Mouse (Mus musculus) hindbrain, embryonic 16.5 days (tissue): ENCODE data around the gene Adamts15. TPM values are rescaled to one million over a fixed set of nuclear protein-coding genes. Genes with fewer than 3 reads are reported as not detected.

Experiments used
- ATAC-seq: fragments of 200-750 bp; cut with Nextera tagmentation; 2 replicates; pipeline ENCODE4 v1.8.0; 2017; ENCODE audit warnings: moderate TSS enrichment, moderate library complexity
- H3K27ac ChIP-seq: fragments of 300-500 bp; sonication (generic); 2 replicates; pipeline ENCODE4 v1.5.1; 2014; ENCODE audit warnings: low read depth, mild to moderate bottlenecking, control low read depth, low read length, moderate library complexity
- H3K27me3 ChIP-seq: fragments of 300-500 bp; sonication (generic); replicated peaks from 2 replicates; pipeline ENCODE4 v1.6.1; 2014; ENCODE audit warnings: low read length; ENCODE audit not compliant: control insufficient read depth, insufficient read depth
- H3K36me3 ChIP-seq: fragments of 300-500 bp; sonication (generic); 2 replicates; pipeline ENCODE4 v1.6.1; 2014; ENCODE audit warnings: mild to moderate bottlenecking, low read length, moderate library complexity, mixed read lengths; ENCODE audit not compliant: control insufficient read depth, insufficient read depth
- H3K4me1 ChIP-seq: fragments of 300-500 bp; sonication (generic); 2 replicates; pipeline ENCODE4 v1.6.1; 2014; ENCODE audit warnings: low read depth, low read length; ENCODE audit not compliant: control insufficient read depth, insufficient read depth
- H3K4me2 ChIP-seq: fragments of 300-500 bp; sonication (generic); 2 replicates; pipeline ENCODE4 v1.6.1; 2014; ENCODE audit warnings: mild to moderate bottlenecking, low read length, control low read depth, moderate library complexity
- H3K4me3 ChIP-seq: fragments of 300-500 bp; sonication (generic); 2 replicates; pipeline ENCODE4 v1.5.1; 2014; ENCODE audit warnings: mild to moderate bottlenecking, low read length, control low read depth, moderate library complexity
- H3K9ac ChIP-seq: fragments of 300-500 bp; sonication (generic); 2 replicates; pipeline ENCODE4 v1.6.1; 2014; ENCODE audit warnings: low read depth, mild to moderate bottlenecking, control low read depth, low read length, moderate library complexity
- H3K9me3 ChIP-seq: fragments of 300-500 bp; sonication (generic); 2 replicates; pipeline ENCODE4 v1.6.1; 2014; ENCODE audit warnings: mild to moderate bottlenecking, low read length, moderate library complexity; ENCODE audit not compliant: control insufficient read depth
- WGBS: fragments of 180-500 bp; shearing (Covaris S2); extraction: QIAGEN DNeasy Blood & Tissue Kit; methylation state at CpG from one replicate; pipeline ENCODE4 v1.1.7; 2014; 5-methylcytosine and 5-hydroxymethylcytosine counted together
- polyA plus RNA-seq: library from polyadenylated mRNA; unstranded; fragments of >200 nt; fragmentation: Nextera tagmentation; extraction: Ambion mirVana; gene quantifications from 2 replicates; pipeline ENCODE4 v1.2.1, GENCODE M21; 2015

Gene Adamts15
- polyA plus RNA-seq, 1 experiment from 2014 or later = 6.2 TPM

- Histone ChIP-seq H3K4me2 (no peak overlapping the region), H3K27me3 (no peaks in the 10 kb centered on the region), H3K27ac (no peak overlapping the region), H3K9ac (no peak overlapping the region), H3K9me3 (no peaks in the 10 kb centered on the region), H3K4me3 (no peak overlapping the region), H3K4me1 (no peaks in the 10 kb centered on the region; the same call in 1 of the 2 replicates), H3K36me3 (no peaks in the 10 kb centered on the region)
- WGBS = 75% methylated on average over 5 of the region's 5 CpGs
- ATAC-seq = no peak
These were observed 29.2 kb upstream of the Adamts15 start for GRCm38 (mm10) chr9:30951461-30951860.

- no peak for ATAC-seq
- no peaks in the 10 kb centered on the region for H3K36me3 ChIP-seq
- no peaks in the 10 kb centered on the region; the same call in 1 of the 2 replicates for H3K4me1 ChIP-seq
- H3K4me2 ChIP-seq = no peak overlapping the region
- no peak overlapping the region for H3K4me3 ChIP-seq
- H3K27ac ChIP-seq = no peak overlapping the region
- H3K9me3 ChIP-seq = no peaks in the 10 kb centered on the region
- WGBS = 57% methylated on average over 4 of the region's 4 CpGs
- H3K9ac ChIP-seq = no peak overlapping the region
- no peaks in the 10 kb centered on the region for H3K27me3 ChIP-seq
These were observed 28.3 kb upstream of the Adamts15 start for GRCm38 (mm10) chr9:30950592-30950991.

GRCm38 (mm10) chr9:30949971-30950370 is 27.7 kb upstream of the Adamts15 start:
- no peaks in the 10 kb centered on the region for H3K36me3 ChIP-seq
- WGBS = 50% methylated on average over 4 of the region's 4 CpGs
- peak; percentile 67; the same call in 1 of the 2 replicates for ATAC-seq
- H3K27ac ChIP-seq = no peak overlapping the region
- H3K9ac ChIP-seq = no peak overlapping the region
- H3K4me2 ChIP-seq = no peak overlapping the region
- H3K9me3 ChIP-seq = no peaks in the 10 kb centered on the region
- no peaks in the 10 kb centered on the region; the same call in 1 of the 2 replicates for H3K4me1 ChIP-seq
- H3K4me3 ChIP-seq = no peak overlapping the region
- no peaks in the 10 kb centered on the region for H3K27me3 ChIP-seq

- Histone ChIP-seq H3K27ac (no peak overlapping the region), H3K4me1 (no peaks in the 10 kb centered on the region; the same call in 1 of the 2 replicates), H3K4me3 (no peak overlapping the region), H3K4me2 (no peak overlapping the region), H3K9me3 (no peaks in the 10 kb centered on the region), H3K27me3 (peaks cover 1% of the 10 kb centered on the region), H3K9ac (no peak overlapping the region), H3K36me3 (no peaks in the 10 kb centered on the region)
- 83% methylated on average over 3 of the region's 3 CpGs for WGBS
- no peak for ATAC-seq
These were observed 27.2 kb upstream of the Adamts15 start for GRCm38 (mm10) chr9:30949422-30949821.

- Histone ChIP-seq H3K4me2 (no peak overlapping the region), H3K4me1 (peaks cover 14% of the 10 kb centered on the region), H3K27me3 (peaks cover 19% of the 10 kb centered on the region), H3K4me3 (no peak overlapping the region), H3K9me3 (no peaks in the 10 kb centered on the region), H3K27ac (no peak overlapping the region), H3K36me3 (no peaks in the 10 kb centered on the region), H3K9ac (no peak overlapping the region)
- no peak for ATAC-seq
- WGBS = 60% methylated on average over 1 of the region's 1 CpGs
These were observed 23.0 kb upstream of the Adamts15 start for GRCm38 (mm10) chr9:30945276-30945675.

GRCm38 (mm10) chr9:30944234-30944633 is 22.0 kb upstream of the Adamts15 start:
- ATAC-seq = no peak
- Histone ChIP-seq H3K4me2 (peak overlapping the region; percentile 15; the same call in 1 of the 2 replicates), H3K27ac (no peak overlapping the region), H3K9ac (no peak overlapping the region), H3K4me1 (peaks cover 14% of the 10 kb centered on the region), H3K4me3 (peak overlapping the region; percentile 76; the same call in 1 of the 2 replicates), H3K27me3 (peaks cover 19% of the 10 kb centered on the region), H3K36me3 (no peaks in the 10 kb centered on the region), H3K9me3 (no peaks in the 10 kb centered on the region)
- 35% methylated on average over 1 of the region's 1 CpGs for WGBS

GRCm38 (mm10) chr9:30943341-30943740 is 21.1 kb upstream of the Adamts15 start:
- H3K4me3 ChIP-seq = peak overlapping the region; percentile 76
- ATAC-seq = no peak
- peak overlapping the region; percentile 99 for H3K4me2 ChIP-seq
- H3K27ac ChIP-seq = no peak overlapping the region
- 0% methylated on average over 14 of the region's 14 CpGs for WGBS
- no peaks in the 10 kb centered on the region for H3K9me3 ChIP-seq
- H3K9ac ChIP-seq = peak overlapping the region; percentile 81
- H3K36me3 ChIP-seq = no peaks in the 10 kb centered on the region
- H3K27me3 ChIP-seq = peaks cover 19% of the 10 kb centered on the region
- peaks cover 14% of the 10 kb centered on the region for H3K4me1 ChIP-seq

- Histone ChIP-seq H3K4me1 (peaks cover 14% of the 10 kb centered on the region), H3K9ac (peak within 1 kb of the TSS; percentile 81), H3K4me2 (peak within 1 kb of the TSS; percentile 99), H3K27me3 (peaks cover 19% of the 10 kb centered on the region), H3K27ac (peak within 1 kb of the TSS; percentile 51; the same call in 1 of the 2 replicates), H3K36me3 (no peaks in the 10 kb centered on the region), H3K9me3 (no peaks in the 10 kb centered on the region), H3K4me3 (peak within 1 kb of the TSS; percentile 76)
- ATAC-seq = peak; percentile 84
- WGBS = under 1% methylated on average over 72 of the region's 96 CpGs
These were observed 20.5 kb upstream of the Adamts15 start, which contains the start of gene Adamts8 for GRCm38 (mm10) chr9:30942512-30943313. Adamts8 (plus strand) TSS chr9:30942562.

GRCm38 (mm10) chr9:30940328-30940727 is 18.1 kb upstream of the Adamts15 start:
- peak; percentile 64; the same call in 1 of the 2 replicates for ATAC-seq
- Histone ChIP-seq H3K27ac (no peak overlapping the region), H3K9ac (no peak overlapping the region), H3K4me1 (peaks cover 14% of the 10 kb centered on the region), H3K4me2 (no peak overlapping the region), H3K36me3 (no peaks in the 10 kb centered on the region), H3K4me3 (no peak overlapping the region), H3K9me3 (no peaks in the 10 kb centered on the region), H3K27me3 (peaks cover 19% of the 10 kb centered on the region)
- WGBS = 6% methylated on average over 6 of the region's 6 CpGs
